Mouse (Mus musculus) mammary gland, adult 2 months (tissue): ENCODE data around the gene Psma4. TPM values are rescaled to one million over a fixed set of nuclear protein-coding genes. Genes with fewer than 3 reads are reported as not detected.

Source experiments
- polyA plus RNA-seq: library from polyadenylated mRNA; depleted of rRNA; stranded (reverse); fragments of >200 nt; gene quantifications from 2 replicates; pipeline ENCODE4 v1.2.3, GENCODE M21; 2012; ENCODE audit warnings: low replicate concordance; rRNA removed

Gene Psma4
- 41.6 and 131 TPM in 2 replicates for polyA plus RNA-seq

DNA sequence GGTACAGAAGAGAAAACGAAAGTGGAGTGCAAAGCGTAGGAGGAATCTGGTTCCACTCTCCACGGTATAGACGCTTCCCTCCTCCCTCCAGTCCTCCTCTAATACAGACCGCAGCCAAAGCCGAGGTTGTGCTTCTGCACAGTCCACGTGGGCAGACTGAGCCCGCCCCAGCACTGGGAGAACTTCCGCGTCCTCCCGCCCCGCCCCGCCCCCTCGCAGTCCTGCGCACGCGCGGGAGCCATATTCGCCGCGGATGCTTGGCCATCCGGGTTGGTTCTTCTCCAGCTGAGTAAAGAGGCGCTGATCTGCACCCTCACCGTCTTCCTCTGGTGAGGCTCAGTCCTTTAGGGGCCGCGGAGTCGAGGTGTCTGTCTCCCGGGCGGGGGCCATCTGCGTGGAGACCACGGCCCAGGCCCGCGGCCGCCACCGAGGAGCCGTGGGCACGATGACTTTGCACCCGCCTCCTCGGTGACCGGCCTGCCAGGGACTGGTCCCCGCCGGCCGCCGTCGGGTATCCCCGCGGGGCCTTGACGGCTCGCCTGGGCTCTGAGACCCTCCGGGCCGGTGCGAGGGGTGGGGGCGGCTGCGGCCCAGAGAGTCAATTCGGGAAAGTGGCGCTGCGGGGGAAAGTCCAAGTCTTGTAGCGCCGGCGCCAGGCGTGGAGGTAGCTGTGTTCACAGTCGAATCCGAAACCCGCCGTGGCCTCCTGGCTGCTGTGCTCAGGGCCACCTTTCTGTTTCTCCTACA is at the start of gene Psma4, which contains the start of gene AY074887:
Psma4 (plus strand) TSS at position 216 of the 747 bp plus-strand sequence.
AY074887 (minus strand) TSS at position 424 of the 747 bp plus-strand sequence.

GRCm38 (mm10) chr9:54917010-54917677 is 33.4 kb upstream of the Psma4 start, which contains the start of gene Hykk:
Hykk (plus strand) TSS chr9:54917283.

GRCm38 (mm10) chr9:54980674-54981073 is 30.1 kb downstream of the Psma4 start, which contains the start of gene Chrna5:
Chrna5 (plus strand) TSS chr9:54980880.

Other genes with a start within 250 kb of the Psma4 start
- 19.1 and 46.1 TPM in 2 replicates for gene Wdr61, start 216.3 kb upstream of the Psma4 start, polyA plus RNA-seq
- gene Crabp1, start 186.0 kb upstream of the Psma4 start, polyA plus RNA-seq, result 11.7 and 22.6 TPM in 2 replicates
- 3.5 and 9.4 TPM in 2 replicates for gene Ireb2, start 87.0 kb upstream of the Psma4 start, polyA plus RNA-seq
- 0.75 and 1.7 TPM in 2 replicates for gene Hykk, start 33.5 kb upstream of the Psma4 start, polyA plus RNA-seq
- not detected in 2 replicates for gene AY074887, start 208 bp downstream of the Psma4 start, polyA plus RNA-seq
- gene Chrna5, start 30.1 kb downstream of the Psma4 start, polyA plus RNA-seq, result 0.10 and 0.47 TPM in 2 replicates
- gene Chrna3, start 75.8 kb downstream of the Psma4 start, polyA plus RNA-seq, result 0.06 TPM in 1 of 2 replicates, not detected in the other
- 1.6 and 2.1 TPM in 2 replicates for gene Chrnb4, start 98.0 kb downstream of the Psma4 start, polyA plus RNA-seq
- 14.5 and 29.9 TPM in 2 replicates for gene Ube2q2, start 198.1 kb downstream of the Psma4 start, polyA plus RNA-seq